Mouse (Mus musculus): ENCODE results near the gene Zfp282.

Zfp282 gene

DNA sequence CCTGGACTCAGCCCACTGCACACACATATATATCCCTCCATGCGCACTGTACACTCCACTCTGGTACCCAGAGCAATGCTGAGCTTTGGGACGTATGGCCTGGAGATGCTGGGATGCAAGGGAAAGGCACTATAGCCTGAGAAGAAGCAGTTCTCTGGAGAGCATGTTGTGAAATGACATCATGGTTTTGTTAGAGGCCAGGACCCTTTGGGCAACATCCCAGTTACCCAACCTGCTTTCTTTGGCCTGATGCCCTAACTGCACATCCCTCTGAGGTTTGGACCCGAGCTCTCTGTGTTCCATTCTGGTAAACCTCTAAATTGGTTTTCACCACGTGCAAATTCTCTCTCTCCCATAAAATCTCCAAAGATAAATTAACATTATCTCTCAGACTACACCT lies 26.6 kb downstream of the Zfp282 start:
- DNase-seq (ENCODE audit: low read depth), result no peak

DNA sequence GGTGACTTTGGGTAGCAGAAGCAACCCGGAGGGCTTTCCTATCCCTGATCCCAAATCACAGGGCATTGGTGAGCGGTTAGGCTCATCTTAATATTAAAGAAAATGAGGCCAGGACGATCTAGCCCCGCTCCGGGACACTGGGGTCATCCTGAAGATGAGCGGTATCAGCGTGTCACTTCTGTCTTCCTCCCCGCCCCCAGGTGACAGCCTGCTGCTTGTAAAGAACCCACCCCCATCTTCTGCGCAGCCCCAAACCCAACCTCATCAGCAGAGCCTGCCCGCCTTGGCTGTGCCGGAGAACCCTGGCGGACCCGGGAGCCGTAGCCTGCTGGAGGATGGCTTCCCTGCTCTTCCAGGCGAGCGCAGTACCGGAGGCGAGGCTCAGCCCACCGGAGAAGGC lies 27.4 kb downstream of the Zfp282 start:
- no peak for DNase-seq (ENCODE audit: low read depth)

DNA sequence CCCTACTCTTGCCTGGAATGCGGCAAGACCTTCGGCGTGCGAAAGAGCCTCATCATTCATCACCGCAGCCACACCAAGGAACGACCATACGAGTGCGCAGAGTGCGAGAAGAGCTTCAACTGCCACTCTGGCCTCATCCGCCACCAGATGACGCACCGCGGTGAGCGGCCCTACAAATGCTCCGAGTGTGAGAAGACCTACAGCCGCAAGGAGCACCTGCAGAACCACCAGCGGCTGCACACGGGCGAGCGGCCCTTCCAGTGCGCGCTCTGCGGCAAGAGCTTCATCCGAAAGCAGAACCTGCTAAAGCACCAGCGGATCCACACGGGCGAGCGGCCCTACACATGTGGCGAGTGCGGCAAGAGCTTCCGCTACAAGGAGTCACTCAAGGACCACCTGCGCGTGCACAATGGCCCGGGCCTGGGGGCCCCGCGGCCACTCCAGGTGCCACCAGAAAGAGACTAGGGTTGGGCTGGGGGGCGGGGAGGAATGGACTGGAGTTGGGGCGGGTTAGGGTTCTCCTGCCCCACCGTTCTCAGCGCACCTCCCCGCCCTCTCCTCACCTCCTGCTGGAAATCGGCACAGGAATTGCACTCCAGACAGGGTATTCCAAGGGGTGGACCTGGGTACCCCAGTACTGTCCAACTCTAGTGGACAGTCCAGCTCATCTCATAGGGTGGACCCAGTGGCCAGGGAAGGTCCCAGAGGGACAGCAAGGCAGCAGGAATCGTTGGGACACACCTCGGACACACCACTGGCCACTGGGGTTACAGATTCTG lies 28.1 kb downstream of the Zfp282 start:
- no peak for DNase-seq (ENCODE audit: low read depth)

DNA sequence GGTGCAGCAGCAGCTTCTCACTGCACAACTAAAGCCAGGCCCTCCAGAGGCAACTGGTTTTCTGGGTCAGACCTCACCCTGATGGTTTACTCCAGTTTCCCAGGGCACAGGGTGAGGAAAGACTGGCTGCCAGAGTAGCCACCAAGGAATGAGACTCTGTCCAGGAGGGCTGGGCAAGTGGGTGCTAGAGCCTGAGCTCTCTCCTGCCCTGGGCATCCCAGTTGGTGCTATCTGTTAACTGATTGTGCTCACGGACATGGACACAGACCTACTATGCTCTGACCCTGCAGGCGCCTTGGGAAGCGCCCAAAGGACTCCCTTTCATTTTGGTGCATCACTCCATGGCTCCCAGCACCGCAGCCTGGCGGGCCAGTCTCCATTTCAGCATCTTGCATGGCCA lies 29.3 kb downstream of the Zfp282 start:
- no peak for DNase-seq (ENCODE audit: low read depth)

DNA sequence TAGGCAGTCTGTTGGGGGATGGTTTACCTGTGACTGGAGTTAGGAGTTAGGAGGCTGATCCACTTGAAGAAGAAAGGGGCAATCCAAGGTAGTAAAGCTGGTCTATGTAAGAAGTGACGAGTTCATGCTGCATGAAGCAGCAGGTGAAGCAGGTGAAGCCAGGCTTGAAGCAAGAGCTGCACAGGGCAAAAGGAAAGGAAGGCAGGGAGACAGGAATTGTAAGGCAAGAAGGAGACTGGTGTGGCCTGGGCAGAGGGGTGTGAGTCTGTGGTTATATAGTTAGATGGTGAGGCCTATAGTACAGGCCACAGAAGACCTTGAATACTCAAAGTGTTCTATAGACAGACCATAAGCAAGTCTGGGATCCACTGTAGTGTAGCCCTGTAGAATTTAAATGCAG lies 32.0 kb downstream of the Zfp282 start:
- no peak for DNase-seq (ENCODE audit: low read depth)

DNA sequence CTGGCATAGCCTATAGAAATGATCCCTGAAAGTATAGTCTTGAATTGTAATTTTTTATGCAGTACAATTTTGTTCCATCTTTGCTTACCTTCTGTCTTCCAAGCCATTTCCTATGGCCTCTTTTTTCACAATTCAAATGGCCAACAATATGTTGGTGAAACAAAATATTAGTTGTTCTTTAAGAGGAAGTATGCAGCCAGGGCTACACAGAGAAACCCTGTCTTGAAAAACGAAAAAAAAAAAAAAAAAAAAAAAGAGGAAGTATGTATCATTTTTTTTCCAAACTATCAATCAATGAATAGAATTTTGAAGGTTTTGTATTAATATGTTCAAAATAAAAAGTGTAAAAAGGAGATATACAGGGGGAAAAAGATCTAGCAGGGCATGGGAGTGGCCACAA lies 34.6 kb downstream of the Zfp282 start:
- DNase-seq (ENCODE audit: low read depth), result no peak

DNA sequence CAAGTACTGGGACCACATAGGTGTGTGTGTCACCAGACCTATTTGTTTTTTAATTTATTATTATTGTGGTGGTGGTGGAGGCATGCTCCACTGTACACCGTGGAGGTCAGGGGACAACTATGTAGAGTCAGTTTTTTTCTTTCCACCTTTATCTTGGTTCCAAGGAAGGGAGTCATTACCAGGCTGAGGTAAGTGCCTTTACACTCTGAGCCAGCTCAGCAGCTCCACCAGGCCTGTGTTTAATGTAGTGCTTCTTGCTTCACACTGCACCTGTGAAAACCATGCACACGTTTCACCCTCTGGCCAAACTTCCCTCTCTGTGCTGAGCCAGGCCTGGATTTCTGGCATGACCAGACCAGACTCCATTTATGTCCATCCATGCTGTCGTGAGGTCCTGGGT lies 36.0 kb downstream of the Zfp282 start:
- no peak for DNase-seq (ENCODE audit: low read depth)

DNA sequence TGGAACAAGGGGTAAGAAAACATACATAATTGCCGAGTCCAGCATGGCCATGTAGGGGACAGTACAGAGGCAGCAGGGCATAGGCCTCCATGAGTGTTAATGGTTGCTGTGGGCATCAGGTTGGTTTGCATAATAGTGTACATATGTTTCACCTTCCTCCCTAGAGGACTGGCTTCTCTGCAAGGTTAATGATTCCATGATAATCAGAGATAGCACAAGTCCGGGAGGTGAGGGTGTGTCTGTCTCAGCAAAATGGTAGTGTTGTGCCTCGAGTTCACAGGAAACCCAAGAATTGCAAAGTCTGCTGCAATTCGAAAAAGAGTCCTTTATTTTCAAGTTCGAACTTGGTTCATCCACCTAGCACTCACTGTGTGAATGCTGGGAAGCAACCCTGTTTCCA lies 40.0 kb downstream of the Zfp282 start:
- DNase-seq (ENCODE audit: low read depth), result no peak

DNA sequence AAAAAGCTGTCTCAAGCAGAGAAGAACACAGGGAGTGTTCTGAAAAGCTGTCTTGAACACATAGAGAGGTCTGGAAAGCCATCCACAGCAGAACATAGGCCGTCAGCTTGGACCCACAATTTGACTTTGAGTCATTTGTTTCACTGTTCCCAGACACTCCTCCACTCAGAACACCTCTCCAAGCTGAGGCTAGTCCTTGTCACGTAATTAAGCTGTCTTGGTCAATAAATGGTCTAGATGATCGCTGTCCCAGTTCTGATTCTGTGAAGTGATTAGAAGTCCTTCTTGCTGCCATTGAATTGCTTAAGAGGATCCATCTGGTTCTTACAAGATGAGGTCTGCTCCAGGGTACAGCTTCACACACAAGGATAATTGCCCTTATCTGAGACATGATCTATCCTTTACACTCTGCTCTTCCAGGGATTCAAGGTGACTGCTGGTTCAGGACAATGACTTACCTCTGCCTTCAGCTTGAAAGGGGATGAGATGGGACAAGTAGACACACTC lies 41.8 kb downstream of the Zfp282 start:
- DNase-seq (ENCODE audit: low read depth), result no peak

DNA sequence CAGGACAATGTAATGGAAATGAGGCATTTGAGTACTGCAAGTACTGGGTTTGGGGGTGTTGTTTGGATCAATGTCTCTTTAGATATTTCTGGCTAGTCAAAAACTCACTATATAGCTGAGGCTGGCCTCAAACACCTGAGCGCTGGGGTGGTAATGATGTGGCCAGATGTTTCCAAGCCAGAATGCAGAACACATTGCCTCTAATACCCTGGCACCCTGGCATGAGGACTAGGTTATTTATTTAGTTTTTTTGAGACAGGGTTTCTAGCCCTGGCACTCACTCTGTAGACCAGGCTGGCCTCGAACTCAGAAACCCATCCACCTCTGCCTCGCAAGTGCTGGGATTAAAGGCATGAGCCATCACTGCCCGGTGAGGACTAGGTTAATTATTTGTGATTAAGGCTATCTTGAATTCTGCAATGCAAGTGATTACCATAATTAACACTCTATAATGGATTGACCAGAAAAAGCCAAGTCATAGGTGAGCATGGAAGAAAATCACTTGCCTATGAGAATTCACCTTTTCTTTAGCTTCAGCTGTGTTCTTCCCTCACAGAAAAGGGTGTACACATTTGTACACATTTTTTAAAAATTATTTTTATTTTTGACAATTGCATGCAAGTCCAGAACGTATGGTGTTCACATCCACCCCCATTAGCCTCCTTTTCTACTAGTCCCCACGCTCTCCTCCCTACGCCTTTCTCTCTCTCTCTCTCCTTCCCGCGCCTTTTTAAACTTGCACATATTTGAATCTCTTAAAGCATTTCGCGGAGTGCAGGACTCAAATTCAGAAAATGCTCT lies 42.8 kb downstream of the Zfp282 start:
- no peak for DNase-seq (ENCODE audit: low read depth)

DNA sequence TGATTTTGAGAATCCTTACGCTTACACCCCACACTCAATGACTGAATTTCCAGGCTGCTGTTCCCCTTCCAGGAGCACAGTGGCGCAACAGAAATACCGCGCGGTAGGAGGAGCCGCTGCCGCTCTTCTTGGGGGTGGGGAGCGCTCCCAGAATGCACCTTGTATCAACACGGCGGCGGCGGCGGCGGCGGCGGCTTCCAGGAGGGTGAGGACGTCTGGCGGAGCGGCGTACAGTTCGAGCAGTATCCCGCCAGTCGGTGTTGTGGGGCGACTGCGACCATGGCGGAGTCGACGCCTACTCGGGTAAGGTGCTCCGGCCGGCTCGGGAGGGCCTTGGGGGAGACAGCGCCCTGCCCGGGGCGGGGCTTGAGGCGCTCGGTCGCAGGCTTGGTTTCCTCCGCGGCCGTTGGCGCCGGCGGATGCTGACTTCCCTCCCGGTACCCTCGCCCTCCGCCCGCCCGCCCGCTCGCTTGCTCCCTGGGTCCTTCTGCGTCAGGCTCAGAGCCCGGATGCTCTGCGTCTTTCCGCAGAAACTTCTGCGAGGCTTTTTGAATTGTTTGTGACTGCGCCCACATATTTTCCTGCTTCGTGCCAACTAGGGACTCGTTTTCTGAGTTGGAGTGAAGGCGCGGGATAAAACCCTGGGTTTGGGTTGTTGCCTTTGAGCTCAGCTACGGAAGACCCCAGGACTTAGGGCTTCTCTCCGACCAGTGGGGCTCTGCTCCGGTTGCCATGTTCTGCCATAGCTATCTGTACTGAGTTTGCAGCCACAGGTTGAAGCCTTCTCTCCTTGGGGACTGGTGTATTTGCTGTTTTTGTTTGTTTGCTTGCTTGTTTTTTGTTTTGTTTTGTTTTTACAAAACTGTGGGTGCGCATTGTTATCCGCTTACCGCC lies 43.7 kb downstream of the Zfp282 start, which contains the start of gene Zfp212:
Gene Zfp212 (plus strand): TSS at position 30 of the 894 bp plus-strand sequence.
- DNase-seq (ENCODE audit: low read depth), result peak; percentile 93

DNA sequence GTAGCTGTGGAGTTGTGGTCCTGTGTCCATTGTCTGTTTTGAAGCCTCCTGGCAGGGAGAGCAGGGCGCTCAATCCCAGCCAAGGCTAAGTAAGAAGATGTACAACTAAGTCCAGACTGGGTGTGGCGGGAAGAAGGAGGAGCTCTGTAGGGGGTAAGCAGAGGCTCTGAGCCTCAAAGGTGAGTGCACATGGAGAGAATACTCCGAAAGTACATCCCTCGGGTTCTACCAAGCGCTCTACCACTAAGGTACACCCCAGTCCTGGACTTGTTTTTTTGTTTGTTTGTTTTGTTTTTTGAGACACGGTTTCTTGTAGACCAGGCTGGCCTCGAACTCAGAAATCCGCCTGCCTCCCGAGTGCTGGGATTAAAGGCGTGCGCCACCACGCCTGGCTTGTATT lies 65.5 kb downstream of the Zfp282 start:
- DNase-seq (ENCODE audit: low read depth), result no peak

DNA sequence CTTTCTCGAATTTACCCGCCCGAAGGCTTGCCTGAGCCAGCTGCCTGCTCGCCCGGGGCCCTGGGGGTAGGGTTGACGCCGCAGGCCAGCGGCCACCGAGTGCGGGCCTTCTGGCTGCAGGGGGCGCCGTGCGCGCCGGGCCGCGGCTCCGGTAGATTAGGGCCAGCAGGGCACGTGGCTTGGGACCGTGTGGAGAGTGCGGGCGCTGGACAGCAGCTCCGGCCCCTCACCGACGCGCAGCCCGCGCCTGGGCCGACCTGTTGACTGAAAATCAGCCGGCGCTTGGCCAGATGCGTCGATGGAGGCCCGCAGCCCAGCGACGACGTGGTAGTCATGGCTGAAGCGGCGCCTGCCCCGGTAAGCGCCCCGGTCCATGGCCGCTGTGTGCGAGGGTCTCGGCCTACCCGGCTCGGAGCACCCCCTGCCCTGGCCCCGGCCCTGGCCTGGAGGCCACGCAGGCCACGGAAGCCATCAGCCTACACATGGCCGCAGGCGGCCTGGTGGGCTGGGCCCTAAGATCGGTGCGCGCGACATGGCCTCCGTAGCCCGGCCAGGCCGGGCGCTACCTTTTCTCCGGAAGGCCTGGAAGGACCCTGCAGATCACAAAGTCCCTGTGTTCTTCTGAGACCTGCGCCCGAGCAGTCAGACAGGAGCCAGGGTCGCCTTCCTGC lies 66.2 kb downstream of the Zfp282 start:
- peak; percentile 71 for DNase-seq (ENCODE audit: low read depth)

DNA sequence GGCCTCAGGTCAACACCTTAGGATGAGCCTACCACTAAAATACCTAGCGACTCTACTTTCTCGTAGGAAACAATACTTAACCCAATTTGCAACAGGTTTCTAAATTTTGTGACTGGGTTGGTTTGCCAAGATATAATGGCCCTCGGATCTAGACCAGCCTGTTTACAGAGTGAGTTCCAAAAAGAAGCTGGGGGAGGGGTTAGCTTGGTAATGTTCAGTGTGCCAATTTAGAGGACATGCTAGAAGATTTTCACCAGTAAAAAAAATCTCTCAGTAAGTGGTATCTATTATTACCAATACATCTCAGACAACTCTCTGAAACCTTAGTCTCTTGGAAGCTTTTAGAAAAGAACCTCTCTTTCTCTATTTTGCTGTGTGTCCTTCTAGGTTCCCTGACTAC lies 66.7 kb downstream of the Zfp282 start:
- DNase-seq (ENCODE audit: low read depth), result no peak

DNA sequence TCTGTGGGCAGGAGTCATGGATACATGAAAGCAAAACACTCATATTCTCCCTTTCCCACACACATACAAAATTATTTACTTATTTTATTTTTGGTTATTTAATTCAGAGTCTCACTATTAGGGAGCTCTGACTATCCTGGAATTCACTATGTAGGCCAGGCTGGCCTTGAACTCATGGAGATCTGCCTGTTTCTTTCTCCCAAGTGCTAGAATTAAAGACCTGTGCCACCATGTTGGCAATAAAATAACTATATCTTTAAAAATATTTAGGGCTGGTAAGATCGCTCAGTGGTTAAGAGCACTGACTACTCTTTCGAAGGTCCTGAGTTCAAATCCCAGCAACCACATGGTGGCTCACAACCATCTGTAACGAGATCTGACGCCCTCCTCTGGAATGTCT lies 70.4 kb downstream of the Zfp282 start:
- no peak for DNase-seq (ENCODE audit: low read depth)

DNA sequence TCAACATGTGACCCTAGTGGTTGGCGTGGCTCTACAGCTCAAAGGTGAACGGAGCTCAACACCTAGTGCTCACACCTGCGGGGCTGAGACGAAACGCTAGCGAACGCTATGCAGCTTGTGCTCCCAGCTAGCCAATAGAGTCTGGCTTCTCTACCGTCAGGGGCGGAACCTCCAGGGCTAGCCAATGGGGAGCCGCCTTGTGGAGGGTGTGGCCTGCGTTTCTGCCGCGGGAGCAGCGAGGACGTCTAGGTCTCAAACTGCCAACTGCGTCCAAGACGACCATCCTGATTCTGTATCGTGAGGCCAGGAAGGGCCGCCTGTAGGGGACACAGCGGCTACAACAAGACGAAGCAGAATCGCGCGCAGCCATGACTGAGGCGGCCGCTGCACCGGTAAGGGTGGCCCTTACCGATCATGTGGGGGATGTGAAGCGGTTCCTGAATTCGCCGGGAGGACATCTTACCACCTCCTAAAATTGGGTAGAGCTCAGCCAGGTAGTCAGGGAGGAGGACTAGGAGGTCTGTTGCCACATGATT lies 76.3 kb downstream of the Zfp282 start, which contains the start of gene Zfp956:
Gene Zfp956 (plus strand): TSS at position 200 of the 536 bp plus-strand sequence.
- DNase-seq (ENCODE audit: low read depth), result peak; percentile 96

DNA sequence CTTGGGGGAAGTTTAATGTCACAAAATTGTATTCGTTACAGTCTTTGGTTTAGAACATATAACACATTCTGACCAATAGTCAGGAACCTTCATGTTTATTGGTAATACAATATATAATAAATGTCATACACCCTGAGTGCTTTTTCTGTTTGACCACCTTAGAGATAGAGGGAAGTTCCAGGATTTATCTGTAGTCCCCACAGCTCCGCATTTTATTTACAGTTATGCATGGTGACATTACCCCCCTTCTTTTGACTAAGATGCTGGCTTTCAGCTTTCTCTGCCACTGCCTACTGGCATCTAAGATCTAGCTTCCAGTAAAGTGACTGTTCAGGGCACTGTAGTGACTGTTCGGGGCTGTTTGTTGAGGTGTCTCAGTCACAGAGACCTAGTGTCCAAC lies 77.4 kb downstream of the Zfp282 start:
- DNase-seq (ENCODE audit: low read depth), result no peak

DNA sequence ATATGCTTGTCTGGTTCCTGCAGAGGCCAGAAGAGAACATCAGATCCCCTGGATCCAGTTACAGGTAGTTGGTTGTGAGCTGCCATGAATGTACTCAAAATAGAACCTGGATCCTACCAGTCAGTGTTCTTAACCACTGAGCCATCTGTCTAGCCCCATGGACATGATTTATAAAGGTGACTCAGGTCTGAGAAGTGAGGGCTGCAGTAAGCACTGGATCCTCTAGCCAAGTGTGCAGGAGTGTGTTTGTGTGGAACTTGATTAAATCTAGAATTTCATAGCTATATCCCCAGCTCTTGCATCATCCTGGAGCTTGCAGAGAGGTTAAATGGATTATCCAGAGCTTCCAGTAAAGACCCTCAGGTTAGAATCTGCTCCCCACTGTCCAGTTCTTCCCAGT lies 80.8 kb downstream of the Zfp282 start:
- no peak for DNase-seq (ENCODE audit: low read depth)

Data from induced T-regulatory cell, adult 2 months (primary cell).